Mouse (Mus musculus): ENCODE measurements around the gene Romo1.
A peak's percentile ranks its signal among the peaks of the same experiment; 100 is the strongest.
"Not testable (repeated sequence)": the region's sequence is repeated elsewhere in the genome, so short reads cannot be mapped to it uniquely, and the experiment has no call there.

The Romo1 gene

DNA sequence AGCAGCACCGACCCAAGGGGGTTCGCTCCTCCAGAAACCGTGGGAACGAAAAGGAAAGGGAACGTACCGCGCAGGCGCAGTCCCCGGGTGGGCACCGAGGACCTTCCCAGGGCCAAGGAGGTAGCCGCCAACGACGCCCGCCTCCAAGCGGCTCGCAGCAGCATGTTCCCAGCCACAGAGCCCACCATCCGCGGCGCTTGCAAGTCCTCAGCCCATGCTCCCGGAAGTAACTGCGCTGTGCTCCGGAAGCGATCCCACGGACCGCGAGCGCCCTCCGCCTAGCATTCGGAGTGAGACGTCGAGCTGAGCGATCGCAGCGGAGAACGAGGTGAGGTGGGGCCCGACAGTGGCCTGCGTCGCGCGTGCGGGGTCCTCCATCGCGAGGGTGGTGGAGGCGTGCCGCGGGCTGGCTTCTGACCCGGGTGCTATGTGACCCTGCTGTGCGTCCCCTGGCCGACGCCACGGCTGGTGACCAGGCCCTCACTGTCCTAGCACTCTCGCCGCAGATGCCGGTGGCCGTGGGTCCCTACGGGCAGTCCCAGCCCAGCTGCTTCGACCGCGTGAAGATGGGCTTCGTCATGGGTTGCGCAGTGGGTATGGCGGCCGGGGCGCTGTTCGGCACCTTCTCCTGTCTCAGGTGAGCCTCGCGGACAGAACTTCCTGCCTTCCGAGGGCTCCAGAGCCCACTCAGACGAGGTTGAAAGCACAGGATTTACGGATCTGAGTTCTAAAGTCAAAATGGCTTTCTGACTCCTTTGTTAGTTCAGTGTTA, at the start of gene Romo1, which contains the start of gene Nfs1:
Gene Romo1 (plus strand): TSS at position 87 of the 772 bp plus-strand sequence.
Gene Nfs1 (minus strand): TSS at position 234 of the 772 bp plus-strand sequence.
- DNase-seq (ENCODE audit: low read depth), result peak; percentile 87

DNA sequence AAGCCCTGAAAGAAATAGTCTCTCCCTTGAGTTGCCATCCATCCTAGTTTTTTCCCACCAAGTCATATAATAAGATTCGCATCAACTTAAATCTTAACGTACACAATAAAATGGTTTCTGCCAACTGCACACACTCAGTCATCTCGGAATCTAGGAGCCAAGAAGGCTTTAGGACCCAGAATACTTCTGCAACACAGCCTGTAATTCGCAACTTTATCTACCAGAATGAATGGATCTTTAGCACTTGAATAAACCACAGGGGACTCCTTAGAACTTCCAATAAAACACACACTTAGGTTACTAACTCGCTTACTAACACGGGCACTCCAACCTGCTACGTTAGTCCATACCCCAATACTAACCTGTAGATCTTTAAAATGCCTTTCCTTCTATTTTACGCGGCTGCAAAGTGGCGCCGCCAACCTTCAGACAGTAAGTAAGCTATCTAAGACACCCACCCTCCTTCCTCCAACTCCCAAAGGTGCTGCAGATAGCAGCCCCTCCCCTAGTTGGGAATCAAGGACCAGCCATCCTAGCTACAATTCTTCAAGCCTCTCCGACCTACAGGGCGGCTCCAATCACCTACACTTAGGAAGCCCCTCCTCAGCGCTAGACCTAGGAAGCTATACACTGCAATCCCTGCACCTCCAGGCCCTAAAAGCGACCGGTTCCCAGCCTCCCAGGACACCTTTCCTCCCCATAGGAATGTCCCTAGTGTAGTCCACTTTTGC, 33.0 kb upstream of the Romo1 start:
- peak; percentile 51 for DNase-seq (ENCODE audit: low read depth)

DNA sequence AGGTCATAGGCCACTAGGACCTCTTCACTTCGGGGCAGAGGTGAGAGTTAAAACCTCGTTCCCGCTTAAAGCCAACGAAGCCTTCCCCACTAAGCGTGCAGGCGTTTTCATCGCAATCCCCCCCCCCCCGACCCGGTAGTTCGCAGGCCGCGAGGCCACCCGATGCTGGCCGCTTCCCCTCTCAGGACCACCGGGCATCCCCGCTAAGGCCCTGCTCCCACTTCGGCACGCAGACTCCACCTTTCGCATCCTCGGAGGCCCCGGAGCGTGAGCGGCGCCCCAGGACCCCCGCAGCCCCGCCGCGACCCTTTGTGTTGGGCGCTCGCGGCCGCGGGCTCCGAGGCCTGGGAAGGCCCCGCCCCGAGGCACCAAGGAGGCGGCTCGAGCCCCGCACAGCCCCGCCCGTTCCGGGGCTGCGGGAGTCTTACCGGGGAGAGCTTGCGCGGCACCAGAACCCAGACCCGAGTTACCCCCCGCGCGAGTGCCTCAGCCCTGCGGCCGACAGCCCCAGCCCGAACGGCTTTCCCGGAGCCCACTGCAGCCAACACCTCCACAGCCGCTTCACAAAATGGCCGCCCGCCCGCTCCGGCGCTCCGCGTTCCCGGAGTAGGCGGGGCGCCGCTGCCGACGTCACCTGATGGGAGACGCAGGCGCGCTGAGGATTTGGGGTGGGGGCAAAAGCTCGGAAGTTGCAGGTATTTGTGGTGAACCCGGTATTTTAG, 32.3 kb upstream of the Romo1 start, which contains the start of the genes Cpne1 and Rbm12:
Gene Cpne1 (minus strand): TSS at position 608 of the 722 bp plus-strand sequence.
Gene Rbm12 (minus strand): TSS at position 621 of the 722 bp plus-strand sequence.
- DNase-seq (ENCODE audit: low read depth), result peak; percentile 78

DNA sequence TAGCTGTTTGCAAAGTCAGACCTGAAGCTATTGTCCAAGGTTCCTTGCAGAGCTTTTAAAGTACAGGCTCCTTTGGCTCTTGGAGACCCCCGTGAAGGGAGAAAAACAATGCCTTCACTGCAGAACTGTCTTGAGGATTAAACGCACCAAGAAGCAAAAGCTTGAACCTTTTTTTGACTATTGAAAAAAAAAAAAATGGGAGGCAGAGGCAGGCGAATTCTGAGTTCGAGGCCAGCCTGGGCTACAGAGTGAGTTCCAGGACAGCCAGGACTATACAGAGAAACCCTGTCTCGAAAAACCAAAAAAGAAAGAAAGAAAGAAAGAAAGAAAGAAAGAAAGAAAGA, 31.8 kb upstream of the Romo1 start:
- not testable (repeated sequence) for DNase-seq (ENCODE audit: low read depth)

DNA sequence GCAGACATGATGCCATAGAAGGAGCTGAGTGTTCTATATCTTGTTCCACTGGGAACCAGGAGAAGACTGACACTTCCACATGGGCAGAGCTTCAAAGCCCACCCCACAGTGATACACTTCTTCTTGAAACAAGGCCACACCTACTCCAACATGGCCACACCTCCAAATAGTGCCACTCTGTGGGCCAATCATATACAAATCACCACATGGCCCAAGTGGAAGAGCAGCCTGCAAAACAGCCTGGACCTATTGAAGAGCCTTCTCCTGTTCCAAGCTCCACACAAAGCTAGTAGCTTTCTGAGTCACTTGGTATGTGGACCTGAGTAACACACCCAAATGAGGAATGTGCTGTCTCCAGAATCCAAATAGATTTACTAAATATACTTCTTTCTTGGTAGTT, 24.3 kb upstream of the Romo1 start:
- no peak for DNase-seq (ENCODE audit: low read depth)

DNA sequence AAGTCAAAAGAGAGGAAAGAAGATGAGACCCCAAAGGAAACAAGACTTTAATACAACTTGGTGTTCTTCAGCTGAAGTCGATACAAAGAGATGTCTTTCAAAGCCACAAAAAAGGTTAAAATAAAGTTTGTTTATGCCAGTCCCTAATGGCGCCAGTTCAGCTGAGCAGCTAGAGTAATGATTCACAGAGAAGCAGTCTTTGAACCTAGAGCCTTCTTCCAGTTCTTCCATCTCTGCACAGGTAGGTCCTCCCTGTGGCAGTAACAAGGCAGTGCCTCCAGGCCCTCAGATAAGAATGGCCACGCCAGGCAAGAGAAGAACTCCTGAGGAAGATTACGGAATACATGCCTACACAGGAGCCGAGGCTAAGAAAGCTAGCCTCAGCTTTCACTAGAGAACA, 20.1 kb upstream of the Romo1 start:
- no peak for DNase-seq (ENCODE audit: low read depth)

DNA sequence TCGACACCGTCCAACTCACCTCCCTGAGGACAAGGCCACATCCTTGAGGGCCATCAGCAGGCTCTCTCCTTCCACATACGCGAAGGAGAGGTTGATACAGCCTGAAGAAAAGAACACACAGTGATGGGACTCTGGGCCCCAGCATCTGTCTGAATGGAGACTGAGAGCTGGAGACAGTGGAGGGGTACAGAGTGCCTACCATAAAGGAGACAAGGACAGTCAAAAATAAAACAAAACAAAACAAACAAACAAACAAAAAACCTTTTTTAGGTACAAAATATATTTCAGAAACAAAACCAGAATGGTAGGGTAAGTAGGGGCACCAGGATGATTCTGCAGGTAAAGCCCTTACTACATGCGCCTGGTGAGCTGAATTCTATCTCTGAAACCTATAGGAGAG, 16.8 kb upstream of the Romo1 start, which contains the start of gene Gm28036:
Gene Gm28036 (minus strand): TSS at position 101 of the 400 bp plus-strand sequence.
- DNase-seq (ENCODE audit: low read depth), result no peak

DNA sequence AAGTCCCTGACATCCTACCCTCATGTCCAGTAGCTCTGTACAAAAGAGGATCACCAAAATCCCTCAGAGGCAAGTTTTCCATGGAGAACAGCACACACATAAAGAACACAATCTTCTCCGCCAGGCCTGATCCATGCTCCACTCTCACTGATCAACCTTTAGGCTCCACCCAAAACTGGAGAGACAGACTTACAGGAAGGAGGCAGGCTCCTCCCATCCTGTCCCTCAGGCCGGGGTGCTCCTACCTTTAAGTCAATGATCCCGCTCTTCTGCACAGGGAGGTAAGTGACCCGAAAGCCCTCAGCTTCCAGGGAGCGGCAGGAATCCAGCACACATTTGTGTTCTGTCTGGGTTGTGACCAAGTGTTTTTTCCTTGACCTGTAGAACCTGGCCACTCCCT, 9.7 kb upstream of the Romo1 start:
- no peak for DNase-seq (ENCODE audit: low read depth)

DNA sequence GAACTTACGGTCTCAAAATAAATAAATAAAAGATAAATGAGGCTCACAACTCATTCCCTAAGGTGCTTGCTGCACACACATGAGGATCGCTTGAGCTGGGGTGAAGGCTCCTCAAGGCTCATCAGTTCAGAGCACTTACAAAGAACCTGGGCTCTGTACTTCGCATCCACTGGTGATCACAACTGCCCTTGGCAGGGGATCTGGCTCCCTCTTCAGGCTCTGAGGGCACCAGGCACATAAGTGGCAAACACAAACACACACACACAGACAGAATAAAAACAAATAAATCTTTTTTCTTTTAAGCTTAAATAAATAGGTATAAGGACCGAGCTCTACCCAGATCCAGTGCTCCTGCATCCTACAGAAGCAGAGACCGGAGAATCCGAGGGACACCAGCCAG, 8.1 kb upstream of the Romo1 start:
- DNase-seq (ENCODE audit: low read depth), result peak; percentile 31

DNA sequence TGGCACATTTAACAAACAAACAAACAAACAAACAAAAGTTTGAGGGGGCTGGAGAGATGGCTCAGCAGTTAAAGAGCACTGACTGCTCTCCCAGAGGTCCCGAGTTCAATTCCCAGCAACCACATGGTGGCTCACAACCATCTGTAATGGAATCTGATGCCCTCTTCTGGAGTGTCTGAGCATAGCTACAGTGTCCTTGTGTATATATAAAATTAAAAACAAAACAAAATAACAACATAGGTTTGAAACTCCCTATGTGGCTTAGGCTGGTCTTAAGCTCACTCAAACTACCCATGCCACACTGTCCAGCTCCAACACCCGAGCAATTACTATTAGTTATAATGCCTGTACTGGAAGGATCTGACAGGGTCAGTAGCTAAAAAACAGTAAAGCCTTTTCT, 1.0 kb upstream of the Romo1 start:
- no peak for DNase-seq (ENCODE audit: low read depth)

DNA sequence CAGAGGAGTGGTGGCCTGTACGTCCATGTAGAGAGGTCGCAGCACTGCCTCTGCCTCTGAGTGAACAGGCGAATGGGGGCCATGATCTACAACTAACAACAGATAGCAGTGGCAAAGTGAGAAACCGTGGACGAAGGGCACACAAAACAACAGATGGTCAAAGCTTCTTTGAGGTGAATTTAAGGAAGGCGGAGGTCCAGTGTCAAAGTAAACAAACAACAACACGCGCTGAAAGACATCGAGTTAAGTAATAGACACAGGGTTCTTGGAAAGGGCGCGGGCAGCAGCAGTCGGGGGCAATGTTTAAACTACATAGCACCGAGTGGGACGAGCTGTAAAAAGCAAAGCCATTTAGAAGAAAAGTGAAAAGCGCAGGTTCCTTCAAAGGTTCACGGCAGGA, 472 bp upstream of the Romo1 start:
- peak; percentile 44 for DNase-seq (ENCODE audit: low read depth)

DNA sequence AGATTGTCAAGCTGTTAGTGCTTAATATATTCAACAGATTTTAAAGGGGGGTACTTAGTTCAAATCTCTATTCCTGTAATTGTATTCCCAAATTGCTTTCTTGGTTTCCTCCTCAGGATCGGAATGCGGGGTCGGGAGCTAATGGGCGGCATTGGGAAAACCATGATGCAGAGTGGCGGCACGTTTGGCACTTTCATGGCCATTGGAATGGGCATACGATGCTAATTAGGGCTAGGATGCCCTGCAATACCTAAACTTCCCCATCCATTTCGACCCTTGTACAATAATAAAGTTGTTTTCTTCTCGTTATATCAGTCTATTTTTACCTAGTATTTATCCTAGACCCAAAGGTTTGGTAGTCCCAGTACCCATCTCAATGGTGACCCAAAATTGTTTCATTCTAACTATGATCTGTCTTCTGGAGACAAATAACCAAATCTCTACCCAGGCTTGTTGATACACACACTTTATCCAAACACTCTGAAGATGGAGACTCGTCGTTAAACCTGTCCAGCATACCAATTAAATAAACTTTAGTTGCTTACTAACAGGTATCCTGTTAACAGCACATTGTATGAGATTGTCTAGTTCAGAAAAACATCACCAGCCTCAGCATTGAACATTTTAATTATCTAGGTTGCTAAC, 1.8 kb downstream of the Romo1 start:
- DNase-seq (ENCODE audit: low read depth), result no peak

DNA sequence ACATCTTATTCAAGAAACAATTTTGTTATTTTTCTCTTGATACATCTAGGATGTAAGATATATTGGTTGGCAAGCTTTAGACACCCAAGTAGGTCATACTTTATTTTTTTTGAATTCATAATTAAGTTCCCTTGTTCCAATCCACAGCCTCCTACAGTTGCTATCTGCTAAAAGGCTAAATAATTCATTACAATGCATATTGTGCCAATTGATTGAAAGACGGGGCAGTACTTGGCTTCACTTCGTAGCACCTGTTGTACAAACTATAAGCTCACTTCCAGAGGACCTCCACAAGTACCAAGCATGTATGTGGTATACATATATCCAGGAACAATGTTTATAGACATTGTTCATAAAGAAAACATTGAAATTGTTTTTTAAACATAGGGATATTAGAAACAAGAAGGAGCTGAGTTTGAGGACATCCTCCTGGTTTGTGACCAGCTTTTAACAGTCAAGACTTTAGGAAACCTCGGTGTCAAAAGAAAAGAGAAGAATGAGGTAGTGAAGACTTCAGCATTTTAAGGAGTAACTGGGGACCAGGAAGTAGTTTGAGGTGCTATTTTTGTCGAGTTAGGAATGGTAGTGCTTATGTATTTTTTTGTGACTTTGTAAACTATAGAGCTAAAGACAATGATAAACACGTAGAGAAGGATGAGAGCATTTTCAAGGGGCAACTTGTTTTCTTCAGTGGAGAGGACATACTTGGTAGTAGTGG, 2.6 kb downstream of the Romo1 start:
- no peak for DNase-seq (ENCODE audit: low read depth)

DNA sequence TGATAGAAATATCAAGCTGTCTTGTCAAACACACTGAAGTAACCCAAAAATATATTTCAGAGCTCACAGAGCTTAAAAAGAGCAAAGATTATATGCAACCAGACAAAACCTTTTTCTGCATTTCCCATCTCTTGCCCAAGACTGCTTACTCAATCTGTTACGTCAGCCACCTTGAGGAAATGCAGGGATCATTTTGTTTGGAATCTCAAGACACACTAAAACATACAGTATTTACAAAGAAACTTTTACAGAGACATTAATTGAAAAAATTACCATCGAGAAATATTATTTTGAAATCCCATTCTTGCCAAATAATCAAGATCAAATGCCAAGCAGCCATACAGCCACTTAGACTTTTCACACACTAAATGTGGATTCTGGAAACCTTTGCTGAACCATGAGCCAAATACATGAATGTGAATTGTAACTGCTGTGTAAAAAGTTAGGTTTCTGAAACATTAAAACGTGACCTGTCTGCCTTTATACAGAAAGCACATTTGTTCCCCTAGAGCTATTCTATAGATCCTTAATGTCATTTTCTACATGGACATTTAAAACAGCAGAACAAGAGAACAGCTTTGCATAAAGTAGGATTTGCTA, 3.6 kb downstream of the Romo1 start:
- no peak for DNase-seq (ENCODE audit: low read depth)

DNA sequence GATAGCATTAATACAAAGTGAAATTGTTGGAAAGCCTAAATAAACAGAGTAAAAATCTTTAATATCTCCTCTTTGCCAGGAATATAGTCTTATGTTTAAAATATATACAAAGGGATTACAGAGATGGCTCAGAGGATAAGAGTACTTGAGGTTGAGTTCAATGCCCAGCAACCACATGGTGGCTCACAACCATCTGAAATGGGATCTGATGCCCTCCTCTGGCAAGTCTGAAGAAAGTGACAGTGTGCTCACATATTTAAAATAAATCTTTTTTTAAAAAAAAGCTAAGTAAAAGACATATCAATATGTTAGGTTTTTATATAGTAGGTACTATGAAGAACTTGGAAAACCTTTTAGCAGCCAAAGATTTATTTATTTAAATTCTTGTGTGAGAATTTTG, 7.7 kb downstream of the Romo1 start:
- DNase-seq (ENCODE audit: low read depth), result no peak

DNA sequence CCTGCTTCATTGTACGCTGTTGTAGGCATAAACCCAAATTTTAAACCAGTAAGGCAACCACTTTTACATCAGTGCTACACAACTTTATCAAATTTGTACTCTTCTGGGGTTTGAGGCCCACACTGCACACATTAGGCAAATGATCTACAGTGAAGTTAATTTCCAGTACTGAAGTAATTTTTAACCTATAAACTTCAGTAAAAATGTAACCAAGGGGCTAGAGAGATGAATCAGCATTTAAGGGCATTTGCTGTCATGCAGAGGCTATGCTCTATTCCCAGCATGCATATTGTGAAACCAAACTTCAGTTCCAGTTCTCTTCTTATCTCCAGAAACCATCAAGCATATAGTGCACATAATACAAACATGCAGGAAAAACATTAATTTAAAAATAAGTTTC, 21.6 kb downstream of the Romo1 start:
- no peak for DNase-seq (ENCODE audit: low read depth)

DNA sequence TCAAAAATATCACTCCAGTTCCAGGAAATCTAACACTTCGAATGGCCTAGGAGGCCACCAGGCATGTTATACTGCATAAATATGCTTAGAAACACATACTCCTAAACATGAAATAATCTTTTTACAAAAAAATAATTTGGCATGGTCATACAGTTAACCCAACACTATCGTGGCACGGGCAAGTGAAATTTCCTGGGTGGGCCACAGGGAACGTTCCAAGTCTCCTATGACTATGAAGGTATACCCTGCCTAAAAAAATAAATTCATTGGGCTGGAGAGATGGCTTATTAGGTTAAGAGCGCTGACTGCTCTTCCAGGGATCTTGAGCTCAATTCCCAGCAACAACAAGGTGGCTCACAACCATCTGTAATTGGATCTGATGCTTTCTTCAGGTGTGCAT, 22.7 kb downstream of the Romo1 start:
- DNase-seq (ENCODE audit: low read depth), result no peak

DNA sequence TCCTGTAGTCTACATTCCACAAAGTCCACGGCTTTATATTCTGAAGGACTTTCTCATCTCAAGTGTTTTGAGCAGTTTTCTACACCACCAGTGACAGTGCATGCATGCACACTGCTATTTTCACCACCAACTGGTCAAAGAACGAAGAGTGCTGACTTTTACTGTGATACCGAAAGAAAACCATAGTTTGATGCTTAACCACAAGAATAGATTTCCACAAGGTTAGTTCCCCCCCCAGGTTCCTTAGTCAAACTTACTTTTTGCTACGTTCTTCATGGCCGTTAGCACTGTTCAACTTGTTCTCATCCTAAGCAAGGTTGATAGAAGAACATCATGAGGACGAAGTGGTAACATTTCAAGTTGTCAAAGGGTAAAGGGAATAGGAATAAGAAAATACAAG, 33.2 kb downstream of the Romo1 start:
- DNase-seq (ENCODE audit: low read depth), result no peak

DNA sequence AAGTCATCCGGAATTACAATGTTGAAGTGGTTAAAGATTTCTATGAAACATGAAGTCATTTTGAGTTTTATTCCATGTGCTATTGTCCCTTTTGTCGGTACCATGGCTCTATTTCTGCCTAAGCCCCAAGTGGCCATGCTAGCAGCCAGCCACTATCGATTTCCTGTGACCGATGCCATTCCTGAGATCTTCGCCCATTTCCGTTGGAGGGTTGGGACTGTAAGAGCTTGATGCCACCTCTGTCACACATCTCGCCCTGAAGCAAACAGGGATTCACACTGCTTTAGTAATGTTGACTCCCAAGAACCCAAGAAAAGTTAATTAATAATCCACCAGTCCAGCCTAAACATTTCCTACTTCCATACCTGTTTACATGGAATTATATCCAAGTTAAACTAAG, 33.8 kb downstream of the Romo1 start:
- DNase-seq (ENCODE audit: low read depth), result no peak

DNA sequence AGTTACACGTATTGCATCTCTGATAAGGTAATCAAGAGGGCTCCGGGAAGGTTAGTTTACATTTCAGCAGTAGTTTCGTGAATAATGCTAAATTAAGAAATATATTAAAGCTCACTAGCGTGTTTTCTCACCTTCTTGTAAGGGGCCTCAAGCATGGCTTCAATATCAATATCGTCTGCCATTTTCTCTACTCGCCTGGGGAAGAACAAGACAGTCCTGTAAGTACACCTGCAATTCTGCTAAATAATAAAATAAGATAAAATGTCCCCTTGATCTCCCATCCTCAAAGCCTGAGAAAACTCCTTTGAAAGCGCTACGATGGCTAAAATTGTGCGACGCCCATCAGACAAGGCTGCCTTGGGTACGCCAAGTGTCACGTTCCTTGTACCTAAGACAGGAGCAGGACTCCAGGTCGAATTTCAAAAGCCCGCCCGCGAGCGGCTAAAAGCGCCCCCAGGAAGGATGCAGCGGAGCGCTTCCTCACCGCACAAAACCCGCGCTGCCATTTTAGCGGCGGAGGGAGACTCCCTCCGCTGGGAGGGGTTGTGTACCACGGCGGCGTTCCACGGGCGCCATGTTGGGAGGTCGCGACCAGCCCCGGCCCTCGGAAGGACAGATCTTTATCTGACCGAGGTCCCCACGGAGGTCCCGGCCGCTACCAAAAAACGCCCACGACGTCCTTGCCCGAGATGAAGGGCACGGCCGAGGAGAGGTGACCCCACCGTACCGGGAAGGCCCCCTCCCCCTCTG, 35.4 kb downstream of the Romo1 start:
- DNase-seq (ENCODE audit: low read depth), result peak; percentile 53

DNA sequence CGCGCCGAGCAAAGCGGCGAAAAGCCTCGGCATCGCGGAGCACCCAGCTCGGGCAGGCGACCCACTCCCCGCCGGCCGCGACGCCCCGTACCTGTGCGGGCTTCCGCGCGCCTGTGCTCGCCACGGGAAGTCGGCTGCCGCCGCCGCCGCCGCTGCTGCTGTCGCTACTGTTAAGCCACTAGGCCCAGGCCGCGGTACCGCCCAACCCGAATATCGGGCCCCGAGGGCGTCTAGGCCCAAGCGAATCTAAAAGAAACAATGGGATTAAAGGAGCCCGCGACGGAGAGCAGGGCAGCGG, 35.9 kb downstream of the Romo1 start:
- no peak for DNase-seq (ENCODE audit: low read depth)
